Mouse (Mus musculus) embryo, embryonic 11.5 days (tissue): ENCODE measurements around the gene Tenm2.

Experiments used
- DNase-seq: peaks from one replicate; pipeline ENCODE4 v3.0.0-alpha.2; 2012; ENCODE audit warnings: low read depth, low spot score

The Tenm2 gene

GRCm38 (mm10) chr11:36697021-36697639 is 538.6 kb downstream of the Tenm2 start:
- no peak for DNase-seq

DNA sequence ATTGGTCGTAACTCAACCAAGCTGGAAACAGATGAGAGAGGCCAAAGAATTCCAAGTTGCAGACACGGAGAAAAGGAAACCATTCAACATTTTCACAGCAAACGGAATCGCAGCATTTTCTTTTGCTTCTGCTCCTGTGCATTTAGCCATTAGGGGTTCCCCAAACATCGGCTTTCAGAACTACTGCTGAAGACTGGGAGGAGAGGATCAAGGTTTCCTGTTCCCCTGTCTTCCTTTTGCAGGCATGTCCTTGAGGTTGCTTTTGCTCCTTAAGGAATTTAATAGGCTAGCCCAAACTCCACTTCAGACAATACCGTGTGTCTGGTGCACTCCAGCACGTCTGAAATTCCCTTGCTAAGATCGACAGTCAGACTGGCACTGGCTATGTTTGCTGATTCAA is 541.0 kb downstream of the Tenm2 start:
- DNase-seq: no peak

DNA sequence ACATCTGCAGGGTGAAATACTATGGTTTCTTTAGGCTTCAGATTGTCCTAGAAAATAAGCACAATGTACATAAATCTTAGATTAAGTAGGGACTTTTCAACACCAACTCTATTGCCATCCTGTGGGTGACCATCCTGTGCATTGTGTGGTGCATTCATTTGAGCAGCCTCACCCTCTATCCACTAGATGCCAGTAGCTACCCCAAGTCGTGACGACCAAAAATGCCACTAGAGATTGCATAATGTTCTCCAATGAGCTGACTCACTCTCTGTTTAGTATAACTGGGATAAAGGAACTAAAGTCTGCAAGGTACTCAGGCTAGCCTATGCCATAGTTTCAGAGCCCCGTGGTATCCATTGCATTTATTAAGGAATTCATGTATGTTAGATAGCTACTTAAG is 543.1 kb downstream of the Tenm2 start:
- no peak for DNase-seq

DNA sequence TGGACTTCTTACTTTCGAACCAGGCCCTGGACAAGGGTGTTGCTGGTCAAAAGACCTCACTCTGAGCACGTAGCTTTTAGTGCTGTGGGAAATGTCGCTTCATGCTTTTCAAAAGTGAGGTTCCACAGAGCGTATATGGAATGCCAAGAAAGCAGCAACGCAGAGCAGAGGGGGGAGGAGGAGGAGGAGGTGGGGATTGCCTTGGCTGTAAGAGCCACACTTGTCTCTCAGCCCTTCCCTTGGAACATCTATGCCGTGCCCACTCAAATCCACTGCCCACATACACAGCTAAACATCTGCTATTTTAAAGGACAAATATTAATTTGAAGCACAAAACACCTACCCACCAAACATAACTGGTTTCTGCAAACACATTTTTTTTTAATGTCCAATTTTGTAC is 544.9 kb downstream of the Tenm2 start:
- no peak for DNase-seq

DNA sequence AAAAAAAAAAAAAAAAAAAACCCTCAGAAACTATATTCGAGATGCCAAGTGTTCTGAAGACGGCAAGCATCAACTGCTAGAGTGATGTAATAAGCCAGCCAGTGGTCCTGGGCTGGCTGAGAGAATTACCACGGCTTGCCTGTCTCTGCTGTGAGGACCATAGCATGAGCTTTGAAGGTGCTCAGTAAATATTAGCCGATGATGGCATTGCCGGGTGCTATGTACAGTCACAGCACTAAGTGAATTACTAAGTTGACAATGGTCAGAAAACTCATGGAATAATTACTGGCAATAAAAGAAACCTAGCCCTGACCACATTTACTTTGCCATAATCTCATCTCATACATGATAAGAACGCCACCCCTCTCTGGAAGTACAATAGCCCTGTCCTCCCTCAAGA is 549.5 kb downstream of the Tenm2 start:
- DNase-seq: no peak

DNA sequence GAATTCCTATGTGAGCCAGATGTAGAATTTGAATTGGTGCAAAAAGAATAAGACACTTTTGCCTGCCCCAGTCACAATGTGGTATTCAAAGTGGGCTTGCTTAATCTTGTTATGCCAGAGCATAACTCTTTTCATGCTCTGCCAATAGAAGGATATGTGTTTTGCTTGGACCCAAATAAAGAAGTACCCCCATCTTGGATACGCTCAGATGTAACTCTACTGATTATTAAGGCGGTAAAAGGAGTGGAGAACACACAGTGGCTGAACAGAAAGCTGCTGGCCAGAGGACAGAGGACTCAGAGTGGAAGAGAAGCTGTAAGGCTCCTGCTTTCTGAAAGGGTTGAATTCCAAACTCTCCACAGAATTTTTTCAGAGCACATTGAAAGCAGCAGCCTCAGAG is 556.4 kb downstream of the Tenm2 start:
- DNase-seq: no peak

GRCm38 (mm10) chr11:36678542-36678941 is 557.2 kb downstream of the Tenm2 start:
- no peak for DNase-seq

GRCm38 (mm10) chr11:36678057-36678396 is 557.7 kb downstream of the Tenm2 start:
- DNase-seq: no peak

GRCm38 (mm10) chr11:36677321-36678056 is 558.3 kb downstream of the Tenm2 start:
- peak; percentile 64 for DNase-seq

DNA sequence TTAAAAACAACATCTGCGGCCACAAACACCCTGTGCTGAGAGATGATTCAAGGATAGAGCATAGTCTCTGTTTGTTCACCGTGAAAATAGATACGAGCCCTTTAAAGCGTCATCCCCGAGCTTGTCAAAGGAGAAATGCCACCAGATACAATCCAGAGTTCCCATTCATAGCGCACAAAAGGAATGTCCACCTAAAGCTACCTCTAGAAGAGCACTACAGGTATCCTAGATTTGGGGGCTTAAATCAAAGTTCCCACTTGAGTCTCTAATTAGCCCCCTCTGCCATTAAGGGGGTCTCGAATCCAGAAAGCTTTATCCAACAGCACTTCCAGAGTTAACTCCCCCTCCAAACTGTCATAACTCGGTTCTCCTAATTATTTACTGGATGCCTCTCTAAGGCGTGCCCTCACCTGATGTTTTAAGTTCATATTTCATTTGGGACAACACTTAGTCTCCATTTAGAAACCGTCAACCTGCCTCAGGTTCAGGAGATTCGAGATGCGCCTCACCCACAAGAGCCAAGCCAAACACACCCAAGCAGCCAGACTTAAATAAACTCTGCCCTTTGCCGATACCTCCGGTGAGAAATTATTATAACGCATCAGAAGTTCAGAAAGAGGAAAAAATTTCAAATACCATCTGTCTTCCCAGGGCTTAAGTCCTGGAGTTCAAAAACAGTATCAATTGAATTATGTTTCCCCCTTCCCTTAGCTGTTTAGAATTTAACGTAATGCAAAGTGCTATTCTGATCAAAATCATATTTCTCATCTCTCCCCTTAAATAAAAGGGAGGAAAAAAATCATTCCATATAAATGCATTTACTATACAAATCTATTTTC is 559.1 kb downstream of the Tenm2 start:
- DNase-seq: no peak

DNA sequence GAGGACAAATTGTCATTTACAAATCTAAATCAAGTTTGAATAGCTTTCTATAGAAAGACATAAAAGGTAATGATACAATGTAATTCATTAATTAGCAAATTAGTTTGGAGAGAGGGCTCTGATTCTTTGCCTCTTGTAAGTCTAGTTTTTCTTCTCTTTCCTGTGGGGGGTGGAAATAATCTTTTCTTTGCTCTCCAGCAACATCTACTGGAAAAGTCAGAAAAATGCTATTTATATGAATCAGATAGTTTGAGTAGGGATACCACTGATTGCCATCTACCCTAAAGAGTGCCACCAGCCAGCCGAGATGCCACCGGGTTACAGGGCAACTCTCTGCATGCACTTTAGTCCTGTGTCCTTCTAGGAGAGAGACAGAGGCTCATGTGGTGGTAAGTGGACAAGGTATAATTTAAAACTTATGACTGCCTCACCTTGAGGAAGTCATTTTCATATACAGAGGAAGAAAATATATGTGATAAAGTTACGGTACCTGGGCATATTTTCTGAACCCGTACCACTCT is 560.8 kb downstream of the Tenm2 start:
- DNase-seq: no peak

DNA sequence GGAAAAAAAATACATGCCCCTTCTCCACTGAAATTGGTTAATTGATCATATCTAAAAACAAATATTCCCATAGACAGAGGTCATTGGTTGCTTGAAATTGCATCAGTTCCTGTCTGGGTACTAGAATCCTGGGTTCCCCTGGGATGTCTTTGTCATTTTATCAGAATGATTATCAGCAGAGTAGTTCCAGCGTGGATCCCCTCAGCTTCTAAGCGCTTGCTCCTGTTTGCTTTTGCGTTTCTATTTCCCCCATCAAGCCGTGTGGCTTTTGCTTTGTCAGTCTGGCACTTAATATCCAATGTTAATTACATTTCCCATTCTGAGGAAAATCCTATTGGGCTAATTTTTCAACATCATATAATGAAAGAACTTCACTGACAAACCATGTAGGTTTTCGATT is 561.6 kb downstream of the Tenm2 start:
- no peak for DNase-seq

DNA sequence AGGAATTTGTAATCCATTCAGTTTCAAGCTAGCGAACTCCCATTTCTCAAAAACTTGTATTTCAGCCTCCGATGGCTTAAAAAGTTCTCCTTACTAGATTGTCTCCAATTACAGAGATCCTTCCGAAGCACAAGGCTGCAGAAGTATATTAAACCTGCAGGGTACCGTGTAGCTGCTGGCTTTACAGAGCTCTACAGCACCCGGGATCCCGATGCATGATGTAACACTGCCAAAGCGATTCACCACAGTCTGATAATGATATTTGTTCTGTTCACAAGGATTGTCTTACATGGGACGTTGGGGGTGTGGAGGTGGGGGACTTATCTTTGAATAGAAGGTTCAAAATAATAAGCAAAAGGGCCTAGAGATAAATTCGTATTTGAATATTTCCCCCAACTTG is 564.6 kb downstream of the Tenm2 start:
- DNase-seq: no peak

DNA sequence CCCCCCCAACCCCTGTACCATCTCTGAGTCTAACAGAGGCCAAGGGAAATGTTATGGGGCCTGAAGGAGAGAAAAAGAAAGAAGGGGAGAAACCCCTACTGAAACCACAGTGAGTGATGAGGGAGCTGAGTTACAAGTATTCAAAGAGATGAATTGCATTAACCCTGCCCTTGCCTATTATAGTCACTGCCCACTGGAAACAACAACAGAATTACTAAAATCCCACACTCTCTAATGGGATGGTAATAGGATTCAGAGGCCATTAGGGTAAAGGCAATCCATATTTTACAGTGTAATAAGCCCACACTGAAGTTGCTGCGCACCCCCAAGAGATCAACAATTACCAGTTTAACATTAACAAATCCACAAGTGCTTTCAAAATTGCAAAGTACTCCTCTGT is 571.7 kb downstream of the Tenm2 start:
- no peak for DNase-seq

DNA sequence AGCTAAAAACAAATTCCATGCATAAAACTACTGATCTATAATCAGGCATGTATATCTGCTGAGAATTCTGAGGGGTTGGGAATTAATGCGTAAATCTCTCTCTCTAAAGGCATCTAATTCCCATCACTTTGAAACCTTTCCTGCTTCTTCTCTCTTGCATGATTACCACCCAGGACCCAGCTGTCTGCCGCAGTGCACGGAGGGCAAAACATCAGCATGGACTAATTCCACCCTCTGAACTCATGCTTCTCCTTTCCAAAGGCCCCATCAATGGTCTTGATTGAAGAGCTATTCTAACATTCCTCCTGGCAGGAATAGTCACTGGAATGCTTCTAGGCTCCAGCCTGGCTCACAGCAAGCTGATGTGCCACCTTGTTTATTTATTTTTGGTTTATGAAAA is 572.2 kb downstream of the Tenm2 start:
- DNase-seq: no peak

DNA sequence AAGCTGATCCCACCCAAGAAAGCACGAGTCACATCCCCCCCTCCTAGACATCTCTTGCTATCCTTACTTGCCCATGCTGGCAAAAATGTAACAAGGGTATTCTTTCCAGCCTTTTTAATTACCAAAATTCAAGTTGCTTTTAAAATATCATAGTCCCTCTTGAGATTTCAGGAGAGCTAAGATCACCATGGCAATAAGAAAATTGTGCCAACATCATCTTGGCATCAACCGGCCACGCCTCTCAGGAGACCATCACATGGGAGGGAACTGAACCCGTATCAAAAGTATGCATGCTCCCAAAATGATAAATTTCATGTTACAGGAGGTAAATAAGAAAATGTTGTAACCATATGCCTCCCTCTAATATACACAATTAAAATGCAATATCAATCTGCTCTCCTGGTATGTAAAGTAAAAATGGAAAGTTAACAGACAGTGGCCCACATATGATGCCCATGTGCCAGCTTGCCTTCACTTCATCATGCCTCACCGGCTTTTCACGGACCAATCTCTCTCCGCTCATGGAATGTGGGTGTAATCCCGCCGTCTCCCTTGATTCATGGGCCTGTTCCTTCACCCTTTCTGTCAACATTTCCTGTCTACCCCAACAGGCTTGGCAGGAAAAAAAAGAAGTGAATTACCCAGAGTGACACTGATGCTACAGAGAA is 582.0 kb downstream of the Tenm2 start:
- no peak for DNase-seq

GRCm38 (mm10) chr11:36647179-36647578 is 588.6 kb downstream of the Tenm2 start:
- DNase-seq: no peak

- DNase-seq: no peak
These were observed 600.7 kb downstream of the Tenm2 start for GRCm38 (mm10) chr11:36635082-36635481.

GRCm38 (mm10) chr11:36632201-36632600 is 603.6 kb downstream of the Tenm2 start:
- no peak for DNase-seq

DNA sequence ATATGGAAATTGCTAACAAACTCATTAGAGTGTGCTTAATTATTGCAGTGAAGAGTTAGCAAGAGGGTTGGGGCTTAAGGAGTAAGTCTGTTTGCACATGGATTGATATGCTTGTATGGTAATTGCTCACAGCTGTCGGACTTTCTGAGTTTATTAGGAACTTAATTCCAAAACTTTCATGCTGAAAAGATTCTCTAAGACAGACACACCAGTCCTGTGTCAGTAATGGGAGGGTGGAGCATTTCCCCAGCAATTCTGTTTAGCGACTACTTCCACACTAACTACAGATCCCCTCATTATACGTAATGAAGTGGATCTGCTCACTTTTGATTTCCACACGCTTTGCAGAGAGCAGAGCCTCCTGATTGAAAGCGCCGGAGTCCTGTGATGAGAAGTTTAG is 622.0 kb downstream of the Tenm2 start:
- DNase-seq: no peak

GRCm38 (mm10) chr11:36604815-36605382 is 630.9 kb downstream of the Tenm2 start:
- DNase-seq: no peak

DNA sequence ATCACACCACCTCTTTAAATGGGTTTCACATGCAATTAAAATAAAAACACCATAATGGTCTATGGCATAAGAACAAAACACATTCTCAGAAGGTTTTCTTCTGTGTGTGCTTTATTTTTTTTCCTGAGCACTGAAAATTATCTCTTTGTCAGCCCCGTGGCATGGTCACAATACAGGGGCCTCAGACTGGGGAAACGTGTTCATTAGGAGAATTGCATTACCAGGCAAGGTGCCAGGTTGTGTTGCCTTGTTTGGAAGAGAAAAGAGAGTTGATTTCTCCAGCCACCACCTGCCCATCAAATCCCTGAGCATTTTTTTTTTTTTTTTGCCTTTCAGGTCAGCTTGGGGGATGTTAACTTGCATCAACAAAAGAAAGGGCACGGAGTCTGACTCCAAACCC is 631.5 kb downstream of the Tenm2 start:
- no peak for DNase-seq
